Mouse (Mus musculus) retina, postnatal 7 days (tissue): ENCODE data around the gene Rhebl1.

Experiments
- DNase-seq: peaks from one replicate; pipeline ENCODE4 v3.0.0-alpha.2; 2012; ENCODE audit warnings: low read depth, low spot score

Gene Rhebl1

GRCm38 (mm10) chr15:98851229-98851818, 43.0 kb downstream of the Rhebl1 start:
- DNase-seq: no peak

DNA sequence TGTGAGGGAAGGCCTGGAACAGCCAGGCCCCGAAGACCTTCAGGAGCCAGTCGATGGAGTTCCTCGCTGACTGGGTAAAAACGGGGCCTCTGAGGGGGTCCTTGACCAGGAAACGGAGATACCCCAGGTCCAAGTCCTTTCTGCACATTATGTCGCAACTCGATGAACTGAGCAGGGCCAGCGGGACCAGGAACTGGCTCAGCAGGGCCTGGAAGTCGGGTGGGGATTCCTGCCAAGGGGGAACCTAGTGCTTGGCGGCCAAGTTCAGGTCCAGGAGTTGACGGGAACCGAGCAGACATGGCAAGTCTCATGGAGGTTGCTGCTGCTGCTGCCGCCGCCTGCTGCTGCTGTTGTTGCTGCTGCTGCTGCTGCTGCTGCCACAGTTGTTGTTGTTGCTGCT, 43.7 kb downstream of the Rhebl1 start:
- DNase-seq: no peak

- DNase-seq: no peak
Observed at GRCm38 (mm10) chr15:98849956-98850600, 44.3 kb downstream of the Rhebl1 start.

DNA sequence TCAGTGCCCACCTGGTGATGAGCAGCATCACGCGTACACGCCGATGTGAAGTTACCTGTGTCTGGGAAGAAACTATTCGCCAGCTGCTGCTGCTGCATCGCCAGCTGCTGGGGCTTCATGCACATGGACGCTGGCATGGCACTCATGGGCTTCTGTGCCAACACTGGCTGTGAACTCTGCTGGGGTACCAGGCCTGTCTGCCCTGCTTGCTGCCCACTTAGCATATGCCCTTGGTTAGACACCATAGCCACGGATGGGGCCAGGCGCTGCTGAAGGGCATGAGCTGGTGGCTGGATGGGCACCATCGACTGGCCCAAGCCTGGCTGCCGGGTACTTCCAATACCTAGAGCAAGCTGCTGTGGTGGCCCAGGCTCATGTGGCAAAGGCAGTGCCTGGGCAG, 45.2 kb downstream of the Rhebl1 start:
- no peak for DNase-seq

DNA sequence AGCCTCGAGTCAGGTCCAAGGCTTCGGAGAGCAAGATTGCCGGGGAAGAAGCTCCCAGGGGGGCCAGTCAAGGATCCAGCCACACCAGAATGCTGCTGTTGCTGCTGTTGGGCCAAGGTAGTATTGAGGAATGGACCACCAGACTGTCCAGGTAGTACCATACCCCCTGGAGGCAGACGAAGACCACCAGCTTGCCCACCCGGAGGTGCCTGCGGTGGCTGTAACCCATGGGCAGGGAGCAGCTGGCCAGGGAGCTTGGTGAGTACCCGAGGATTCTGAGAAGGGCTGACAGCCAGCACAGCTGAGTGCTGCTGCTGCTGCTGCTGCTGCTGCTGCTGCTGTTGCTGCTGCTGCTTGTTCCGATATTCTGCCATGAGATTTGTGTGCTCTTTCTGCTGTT, 48.2 kb downstream of the Rhebl1 start:
- DNase-seq: no peak

DNA sequence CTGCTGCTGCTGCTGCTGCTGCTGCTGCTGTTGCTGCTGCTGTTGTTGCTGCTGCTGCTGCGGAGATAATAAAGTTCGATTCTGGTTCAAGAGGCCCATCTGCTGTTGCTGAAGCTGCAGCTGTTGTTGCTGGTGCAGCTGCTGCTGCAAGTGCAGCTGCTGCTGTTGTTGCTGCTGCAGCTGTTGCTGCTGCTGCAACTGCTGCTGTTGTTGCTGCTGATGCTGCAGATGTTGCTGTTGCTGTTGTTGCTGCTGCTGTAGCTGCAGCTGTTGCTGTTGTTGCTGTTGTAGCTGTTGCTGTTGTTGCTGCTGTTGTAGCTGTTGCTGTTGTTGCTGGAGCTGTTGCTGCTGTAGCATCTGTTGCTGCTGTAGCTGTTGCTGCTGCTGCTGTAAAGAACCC, 49.2 kb downstream of the Rhebl1 start:
- DNase-seq: no peak

- DNase-seq: no peak
Observed at GRCm38 (mm10) chr15:98843595-98844223, 50.6 kb downstream of the Rhebl1 start.

DNA sequence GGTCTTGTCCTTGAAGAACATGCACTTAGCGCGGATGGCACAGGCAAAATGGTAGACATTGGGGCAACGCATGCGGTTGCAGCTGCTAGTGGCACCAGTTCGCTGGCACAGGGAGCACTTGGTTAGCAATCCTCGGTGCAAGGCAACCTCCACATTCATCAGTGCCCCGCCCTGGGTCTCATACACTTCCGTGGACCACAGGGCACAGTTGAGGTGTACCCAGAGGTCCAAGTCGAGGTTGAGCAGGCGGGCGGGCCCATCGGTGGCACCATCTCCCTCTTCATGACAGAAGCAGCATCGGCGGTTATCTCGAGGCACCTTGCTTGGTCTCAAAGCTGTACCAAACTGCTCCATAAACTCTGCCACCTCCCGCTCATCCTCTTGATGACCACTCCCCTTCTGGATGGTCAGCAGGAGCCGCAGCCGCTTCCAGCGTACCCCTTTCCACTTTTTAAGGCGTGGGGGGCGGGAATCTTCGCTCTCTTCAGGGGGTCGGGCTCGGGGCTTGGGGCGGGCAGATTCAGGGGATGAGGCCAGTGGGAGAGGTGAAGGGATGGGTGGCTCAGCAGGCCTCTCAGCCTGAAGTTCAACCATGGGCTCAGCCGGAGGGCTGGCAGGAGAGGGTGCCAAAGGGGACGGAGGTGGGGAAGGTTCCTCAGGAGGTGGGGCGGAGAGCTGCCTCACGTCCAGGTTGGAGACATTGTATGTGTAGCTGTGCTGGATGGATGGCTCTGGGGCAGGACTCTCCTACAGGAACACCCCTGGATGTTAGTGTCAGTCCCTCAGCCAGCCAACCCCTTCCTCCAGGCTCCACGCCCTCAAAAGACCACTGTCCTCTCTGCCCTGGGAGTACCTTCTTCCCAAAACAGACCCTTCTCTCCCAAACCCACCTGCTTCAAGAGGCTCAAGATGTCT, 54.4 kb downstream of the Rhebl1 start:
- DNase-seq: no peak

GRCm38 (mm10) chr15:98839161-98839560, 55.2 kb downstream of the Rhebl1 start:
- no peak for DNase-seq

DNA sequence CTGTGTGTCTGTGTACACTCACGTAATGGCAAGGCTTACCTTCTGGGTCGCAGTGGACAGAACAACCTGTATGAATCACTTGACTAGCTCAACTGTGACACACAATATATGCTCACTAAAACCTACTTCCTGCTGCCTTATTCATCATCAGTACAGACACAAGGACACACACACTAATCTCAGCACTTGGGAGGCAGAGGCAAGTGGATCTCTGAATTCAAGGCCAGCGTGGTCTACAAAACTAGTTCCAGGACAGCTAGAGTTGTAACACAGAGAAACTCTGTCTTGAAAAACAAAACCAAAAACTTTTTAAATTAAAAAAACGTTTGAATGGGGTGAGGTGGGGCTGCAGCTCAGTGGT, 56.6 kb downstream of the Rhebl1 start:
- no peak for DNase-seq

DNA sequence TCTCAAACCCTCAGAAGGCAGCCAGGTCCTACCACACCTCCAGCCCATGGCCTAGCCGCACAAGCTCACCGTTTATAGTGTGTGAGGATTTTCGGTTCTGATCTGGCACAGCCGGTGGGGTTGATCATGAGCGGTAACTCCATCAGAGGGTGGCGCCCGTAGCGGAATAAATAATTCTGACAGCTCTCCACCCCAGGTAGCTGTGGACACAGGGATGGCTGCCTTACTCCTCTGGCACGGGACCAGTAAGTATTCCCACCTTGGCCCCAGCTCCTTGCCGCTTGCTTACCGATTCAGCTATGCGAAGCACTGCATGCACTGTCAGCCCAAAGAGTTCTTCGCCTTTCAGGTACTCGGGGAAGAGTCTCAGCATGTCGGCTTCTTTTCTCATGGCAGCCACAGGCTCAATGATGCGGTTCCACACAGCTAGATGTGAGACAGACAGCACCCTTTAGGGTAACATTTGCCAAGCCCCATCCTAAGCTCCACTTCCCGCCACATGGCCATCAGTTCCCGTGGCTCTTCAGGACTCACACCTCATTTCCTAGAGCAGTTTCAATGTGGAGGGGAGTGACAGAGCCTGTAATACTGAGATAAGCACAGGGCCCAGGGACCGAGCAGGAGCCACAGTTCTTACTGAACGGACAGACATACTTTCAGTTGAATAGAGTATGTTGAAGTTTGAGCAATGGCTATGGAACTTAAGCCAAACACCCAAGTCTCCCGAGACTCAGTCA, 57.2 kb downstream of the Rhebl1 start:
- DNase-seq: no peak

- no peak for DNase-seq
Observed at GRCm38 (mm10) chr15:98835291-98835690, 59.0 kb downstream of the Rhebl1 start.

GRCm38 (mm10) chr15:98834059-98834458, 60.3 kb downstream of the Rhebl1 start:
- no peak for DNase-seq

- no peak for DNase-seq
Observed at GRCm38 (mm10) chr15:98833281-98833680, 61.1 kb downstream of the Rhebl1 start.

DNA sequence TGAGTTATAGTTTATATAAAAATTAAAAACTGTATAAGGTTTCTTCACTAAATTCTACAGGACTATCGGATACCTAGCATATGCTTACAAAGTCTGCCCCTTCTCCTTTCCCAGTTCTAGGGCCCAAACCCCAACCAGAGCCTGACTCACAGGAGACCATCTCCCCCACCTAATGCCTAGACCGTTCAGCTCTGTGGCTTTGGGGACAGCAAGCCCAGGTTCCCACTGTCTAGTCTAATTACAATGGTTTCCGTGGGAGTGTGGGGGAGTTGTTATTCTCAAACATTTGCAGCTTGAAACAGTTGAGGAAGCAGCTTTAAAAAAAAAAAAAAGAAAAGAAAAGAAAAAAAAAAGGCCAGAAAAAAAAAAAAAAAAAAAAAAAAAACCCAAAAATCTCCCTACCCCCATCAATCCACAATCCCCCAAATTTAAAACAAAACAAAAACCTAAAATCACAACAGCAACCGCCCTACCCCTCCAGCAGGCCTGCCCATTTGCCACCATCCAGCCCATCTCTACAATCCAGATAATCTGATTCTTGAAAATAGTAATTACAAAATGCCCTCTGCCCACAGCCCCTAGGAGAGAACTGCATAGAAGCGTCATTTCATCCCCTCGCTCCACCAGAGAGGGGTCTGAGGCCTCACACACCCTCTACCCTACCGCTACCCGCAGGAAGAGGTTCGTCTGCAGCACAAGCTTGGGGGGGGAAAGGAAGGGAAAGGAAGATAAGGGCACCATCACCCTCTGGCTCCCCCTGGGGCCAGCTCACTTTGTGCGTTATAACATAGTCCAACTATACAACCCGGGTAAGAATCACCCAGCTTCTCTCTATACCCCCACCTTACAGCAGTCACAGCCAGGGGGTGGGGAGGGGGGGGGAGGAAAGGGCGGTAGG, 61.9 kb downstream of the Rhebl1 start:
- DNase-seq: no peak

DNA sequence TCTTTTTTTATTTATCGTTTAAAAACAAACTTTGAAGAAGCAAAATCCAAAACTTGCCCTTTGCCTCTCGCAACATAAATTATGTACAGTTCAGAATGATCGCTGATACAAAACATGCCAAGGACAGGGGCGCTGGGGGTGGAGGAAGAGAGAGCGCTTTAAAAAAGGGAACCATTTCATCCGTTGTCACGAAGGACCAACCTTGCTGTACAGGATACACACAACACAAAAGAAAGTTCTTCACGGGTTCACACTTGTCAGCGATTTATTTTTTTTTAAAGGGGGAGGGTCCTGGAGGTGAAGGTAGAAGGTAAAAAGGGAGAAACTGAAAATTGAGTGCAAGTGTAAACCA, 62.7 kb downstream of the Rhebl1 start:
- DNase-seq: no peak

GRCm38 (mm10) chr15:98830736-98831683, 63.3 kb downstream of the Rhebl1 start, which contains the start of gene Prkag1:
TSS of gene Prkag1 (minus strand) at chr15:98831521.
- peak; percentile 84 for DNase-seq
